Mouse (Mus musculus) MEL (cell line): Measurements from ENCODE around the gene Agbl1.

ENCODE experiments used
- BHLHE40 ChIP-seq: IDR thresholded peaks from 2 replicates; pipeline ENCODE4 v1.6.1; 2012; ENCODE audit warnings: low read depth, mild to moderate bottlenecking, inconsistent platforms, low read length, improper control_type of control experiment, borderline replicate concordance
- CHD1 ChIP-seq: IDR thresholded peaks from 2 replicates; pipeline ENCODE4 v1.6.1; 2012; ENCODE audit warnings: low read depth, mild to moderate bottlenecking, inconsistent platforms, low read length, improper control_type of control experiment
- CTCF ChIP-seq, 3 experiments: IDR thresholded peaks in 2 of 3; conservative IDR thresholded peaks in 1 of 3; 2 replicates each; pipeline ENCODE4 v1.5.1; 2011 to 2012; ENCODE audit warnings: low read length in 3 of 3, low read depth in 2 of 3, mild to moderate bottlenecking in 2 of 3, improper control_type of control experiment in 1 of 3, inconsistent platforms in 1 of 3, mixed read lengths in 1 of 3, moderate library complexity in 1 of 3; ENCODE audit not compliant: control insufficient read depth in 1 of 3, insufficient read depth in 1 of 3, poor library complexity in 1 of 3, severe bottlenecking in 1 of 3
- EP300 ChIP-seq, 2 experiments: IDR thresholded peaks; 2 replicates each; pipeline ENCODE4 v1.6.1; 2011; ENCODE audit warnings: improper control_type of control experiment in 2 of 2, low read length in 2 of 2, low read depth in 1 of 2, mild to moderate bottlenecking in 1 of 2
- GABPA ChIP-seq: IDR thresholded peaks from 2 replicates; pipeline ENCODE4 v1.6.1; 2012; ENCODE audit warnings: low read depth, mild to moderate bottlenecking, inconsistent platforms, low read length, improper control_type of control experiment, moderate library complexity
- GATA1 ChIP-seq: IDR thresholded peaks from 2 replicates; pipeline ENCODE4 v1.6.1; 2011; ENCODE audit warnings: low read depth, low read length, improper control_type of control experiment
- HCFC1 ChIP-seq: IDR thresholded peaks from 2 replicates; pipeline ENCODE4 v1.6.1; 2012; ENCODE audit warnings: low read depth, mild to moderate bottlenecking, inconsistent platforms, low read length, improper control_type of control experiment, moderate library complexity
- MAX ChIP-seq: IDR thresholded peaks from 2 replicates; pipeline ENCODE4 v1.6.1; 2011; ENCODE audit warnings: low read length, improper control_type of control experiment
- MYC ChIP-seq: IDR thresholded peaks from 2 replicates; pipeline ENCODE4 v1.6.1; 2011; ENCODE audit warnings: low read depth, mild to moderate bottlenecking, low read length, improper control_type of control experiment, moderate library complexity
- NELFE ChIP-seq: IDR thresholded peaks from 2 replicates; pipeline ENCODE4 v1.6.1; 2011; ENCODE audit warnings: low read depth, low read length, improper control_type of control experiment
- POLR2A ChIP-seq, 2 experiments: IDR thresholded peaks; 2 replicates each; pipeline ENCODE4 v1.6.1; 2011 to 2012; ENCODE audit warnings: low read length in 2 of 2, mild to moderate bottlenecking in 2 of 2, control low read depth in 1 of 2, improper control_type of control experiment in 1 of 2, low read depth in 1 of 2, moderate library complexity in 1 of 2; ENCODE audit not compliant: control insufficient read depth in 1 of 2, insufficient read depth in 1 of 2, poor library complexity in 1 of 2
- POLR2AphosphoS2 ChIP-seq: IDR thresholded peaks from 2 replicates; pipeline ENCODE4 v1.6.1; 2011; ENCODE audit warnings: low read length, improper control_type of control experiment
- TCF12 ChIP-seq: IDR thresholded peaks from 2 replicates; pipeline ENCODE4 v1.6.1; 2014; ENCODE audit warnings: low read depth, mild to moderate bottlenecking, inconsistent platforms, low read length, improper control_type of control experiment, moderate library complexity
- USF1 ChIP-seq: IDR thresholded peaks from 2 replicates; pipeline ENCODE4 v1.6.1; 2014; ENCODE audit warnings: low read depth, mild to moderate bottlenecking, inconsistent platforms, low read length, improper control_type of control experiment, moderate library complexity

- TF ChIP-seq GATA1 = no peak
- no peak for TF ChIP-seq POLR2AphosphoS2
- no peak for TF ChIP-seq GABPA
- TF ChIP-seq EP300 (IDR thresholded peaks at IDR 0.05; ENCODE audit: low read depth in 1 of 2, low read length in 2 of 2) = no peak
- no peak for TF ChIP-seq MYC
- no peak for TF ChIP-seq CTCF (IDR thresholded peaks at IDR 0.05 in 2 of 3, conservative IDR thresholded peaks at IDR 0.05 in 1 of 3; ENCODE audit: control insufficient read depth in 1 of 3, insufficient read depth in 1 of 3, low read depth in 2 of 3, low read length in 3 of 3, poor library complexity in 1 of 3, severe bottlenecking in 1 of 3)
- TF ChIP-seq MAX = no peak
- no peak for TF ChIP-seq CHD1
- no peak for TF ChIP-seq BHLHE40
- TF ChIP-seq POLR2A (IDR thresholded peaks at IDR 0.05; ENCODE audit: control insufficient read depth in 1 of 2, insufficient read depth in 1 of 2, low read depth in 1 of 2, low read length in 2 of 2, poor library complexity in 1 of 2) = no peak
- no peak for TF ChIP-seq HCFC1
- no peak for TF ChIP-seq USF1
- no peak for TF ChIP-seq NELFE
- no peak for TF ChIP-seq TCF12
These were observed 370.5 kb downstream of the Agbl1 start for GRCm38 (mm10) chr7:76600050-76600690.
